Mouse (Mus musculus): ENCODE measurements at regions not wholly inside any gene's neighbourhood (a gene's known extent, or its start where the extent isn't known, plus 50 kb on each side); places are given as distances from the start of the nearest gene placed in this dataset.

DNA sequence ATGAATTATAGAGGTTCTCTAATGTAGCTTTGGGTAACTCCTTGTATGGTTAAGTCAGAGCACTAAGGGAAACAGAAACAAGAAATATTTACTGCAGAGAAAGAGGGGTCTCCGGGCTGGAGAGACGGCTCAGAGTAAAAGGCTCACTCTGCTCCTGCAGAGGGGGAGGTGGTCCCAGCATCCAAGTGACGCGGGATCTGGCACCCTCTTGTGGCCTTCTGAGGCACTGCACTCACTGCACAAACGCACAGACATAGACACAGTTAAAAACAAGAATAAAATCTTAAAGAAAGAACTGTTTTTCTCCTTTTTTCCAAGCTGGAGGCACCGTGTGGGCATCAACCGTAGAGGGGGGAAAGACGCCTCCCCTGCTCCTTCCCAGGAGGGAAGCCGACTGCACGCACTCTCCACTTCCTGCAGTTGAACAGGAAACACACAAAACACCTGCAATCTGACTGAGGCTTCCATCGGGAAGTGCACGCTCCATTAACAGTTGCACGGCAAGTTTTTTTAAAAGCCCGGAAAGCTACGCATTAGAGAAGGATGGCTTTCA lies 237.6 kb downstream of the Atp23 start:
- TF ChIP-seq MAZ (IDR thresholded peaks at IDR 0.05; ENCODE audit: low read depth, low read length) (no peak), CTCF (IDR thresholded peaks at IDR 0.05 in 2 of 3, conservative IDR thresholded peaks at IDR 0.05 in 1 of 3; ENCODE audit: control insufficient read depth in 1 of 3, insufficient read depth in 1 of 3, low read depth in 2 of 3, low read length in 3 of 3, poor library complexity in 1 of 3, severe bottlenecking in 1 of 3) (peak; percentile 32 to 64 (median 50); a peak in 5 of 6 replicates), POLR2A (IDR thresholded peaks at IDR 0.05; ENCODE audit: control insufficient read depth in 1 of 2, insufficient read depth in 1 of 2, low read depth in 1 of 2, low read length in 2 of 2, poor library complexity in 1 of 2) (no peak), ZNF384 (IDR thresholded peaks at IDR 0.05; ENCODE audit: low read depth, low read length) (no peak)

Measured in MEL (cell line).